ENCODE assay signal across 8 mouse cellular contexts in the genomic region with DNA sequence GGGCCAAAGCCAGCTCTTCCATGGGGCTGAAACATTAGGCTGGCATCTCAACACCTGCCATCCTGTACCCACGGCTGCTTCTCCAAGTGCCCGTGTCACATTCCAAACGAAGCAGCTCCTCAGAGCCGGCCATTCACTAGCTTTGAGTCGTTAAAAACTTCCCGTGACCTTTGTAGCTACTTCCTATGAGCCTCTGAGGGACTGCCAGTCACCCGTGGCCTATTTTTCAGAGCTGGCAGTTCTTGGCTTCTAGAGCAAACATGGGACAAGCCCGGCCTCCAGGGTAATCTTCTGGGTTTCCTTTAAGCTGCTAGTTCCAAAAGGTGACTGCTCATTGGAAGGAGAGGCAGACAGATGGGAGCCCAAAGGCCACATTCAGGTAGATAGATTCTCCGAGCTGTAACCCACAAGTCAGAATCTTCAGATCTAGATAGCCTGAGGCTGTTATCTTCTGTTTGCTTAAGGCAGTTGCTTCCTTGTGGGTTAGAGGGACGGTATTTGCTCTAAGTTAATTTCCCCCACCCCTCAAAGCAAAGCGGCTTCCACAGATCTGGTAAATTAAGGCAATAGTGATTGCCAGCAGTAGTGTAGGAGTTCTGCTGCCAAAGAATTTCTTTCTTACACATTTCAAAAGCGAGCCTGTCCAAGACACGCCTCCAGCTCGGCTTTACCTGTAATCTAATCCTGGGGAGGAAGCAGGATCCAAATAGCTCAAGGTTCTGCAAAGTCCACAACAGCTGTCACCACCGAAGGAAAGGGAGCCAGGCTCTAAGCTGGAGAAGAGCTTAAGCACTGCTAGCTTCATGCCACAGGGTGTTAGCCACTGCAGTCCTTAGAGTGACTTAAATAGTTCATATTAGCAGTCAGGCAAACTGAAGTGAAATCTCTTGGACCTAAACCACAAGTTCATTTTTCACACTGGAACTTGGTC. TPM values are rescaled to one million over a fixed set of nuclear protein-coding genes. Genes with fewer than 3 reads are reported as not detected.
DNase-seq lines count a peak whose midpoint lies in the region; ATAC-seq lines count a peak whose summit lies in the region.

No protein-coding gene starts in this region.

- no peaks in the 10 kb centered on the region for H3K9me3 ChIP-seq in heart, embryonic 11.5 days (replicated peaks; ENCODE audit: control insufficient read depth, low read length)
- peaks cover 2% of the 10 kb centered on the region; the same call in 1 of the 2 replicates for H3K9me3 ChIP-seq in kidney, embryonic 16.5 days (ENCODE audit: low read length)
- no peaks in the 10 kb centered on the region for H3K9me3 ChIP-seq in hindbrain, embryonic 11.5 days (ENCODE audit: control insufficient read depth, low read length)

- H3K4me1 ChIP-seq in heart, embryonic 11.5 days (ENCODE audit: control insufficient read depth, insufficient read depth, low read length), result peaks cover 9% of the 10 kb centered on the region; the same call in 1 of the 2 replicates
- H3K4me1 ChIP-seq in kidney, embryonic 16.5 days (ENCODE audit: insufficient read depth, low read length), result peaks cover 12% of the 10 kb centered on the region
- H3K4me1 ChIP-seq in hindbrain, embryonic 11.5 days (replicated peaks; ENCODE audit: control insufficient read depth, insufficient read depth, low read length), result no peaks in the 10 kb centered on the region

- H3K27ac ChIP-seq in heart, embryonic 11.5 days (ENCODE audit: low read depth, low read length), result no peak overlapping the region
- peak overlapping the region; percentile 57 for H3K27ac ChIP-seq in kidney, embryonic 16.5 days (ENCODE audit: low read length)
- no peak overlapping the region for H3K27ac ChIP-seq in hindbrain, embryonic 11.5 days (ENCODE audit: low read depth, low read length)

- no peaks in the 10 kb centered on the region for H3K36me3 ChIP-seq in heart, embryonic 11.5 days (ENCODE audit: control insufficient read depth, insufficient read depth, low read length)
- H3K36me3 ChIP-seq in kidney, embryonic 16.5 days (ENCODE audit: insufficient read depth, low read length), result no peaks in the 10 kb centered on the region
- H3K36me3 ChIP-seq in hindbrain, embryonic 11.5 days (ENCODE audit: control insufficient read depth, insufficient read depth, low read length), result no peaks in the 10 kb centered on the region

- peak; percentile 52 to 74 for DNase-seq in heart, adult 18-20 months
- peak; percentile 77 for DNase-seq in gastrocnemius, adult 18-20 months (ENCODE audit: low spot score)
- DNase-seq in hindbrain, embryonic 11.5 days (ENCODE audit: low spot score), result no peak
- DNase-seq in testis, postnatal 14 days (ENCODE audit: low spot score), result no peak

- H3K4me3 ChIP-seq in heart, embryonic 11.5 days (ENCODE audit: low read depth, low read length), result no peak overlapping the region
- H3K4me3 ChIP-seq in kidney, embryonic 16.5 days (ENCODE audit: low read length), result no peak overlapping the region
- H3K4me3 ChIP-seq in hindbrain, embryonic 11.5 days (ENCODE audit: low read depth, low read length), result no peak overlapping the region

- no peak overlapping the region for H3K9ac ChIP-seq in heart, embryonic 11.5 days (ENCODE audit: low read depth, low read length)
- H3K9ac ChIP-seq in kidney, embryonic 16.5 days (replicated peaks; ENCODE audit: low read length), result no peak overlapping the region
- H3K9ac ChIP-seq in hindbrain, embryonic 11.5 days (ENCODE audit: low read depth, low read length), result no peak overlapping the region

- no peak overlapping the region for H3K4me2 ChIP-seq in heart, embryonic 11.5 days
- H3K4me2 ChIP-seq in kidney, embryonic 16.5 days (replicated peaks; ENCODE audit: low read depth, low read length), result no peak overlapping the region
- no peak overlapping the region for H3K4me2 ChIP-seq in hindbrain, embryonic 11.5 days (replicated peaks; ENCODE audit: low read depth, low read length)

- 32% methylated on average over 15 of the region's 15 CpGs for WGBS in heart, embryonic 11.5 days (ENCODE audit: insufficient replicate concordance)
- WGBS in kidney, embryonic 16.5 days, result 14% methylated on average over 15 of the region's 15 CpGs
- WGBS in hindbrain, embryonic 11.5 days, result 55% methylated on average over 15 of the region's 15 CpGs

- no peaks in the 10 kb centered on the region for H3K27me3 ChIP-seq in heart, embryonic 11.5 days (ENCODE audit: control insufficient read depth, insufficient read depth, low read length)
- H3K27me3 ChIP-seq in kidney, embryonic 16.5 days (ENCODE audit: insufficient read depth, low read length), result no peaks in the 10 kb centered on the region
- no peaks in the 10 kb centered on the region for H3K27me3 ChIP-seq in hindbrain, embryonic 11.5 days (ENCODE audit: control insufficient read depth, insufficient read depth, low read length)

- ATAC-seq in heart, embryonic 11.5 days (replicated peaks; ENCODE audit: insufficient number of reproducible peaks, low FRiP score, low TSS enrichment), result no peak
- ATAC-seq in kidney, embryonic 16.5 days (ENCODE audit: low FRiP score, low TSS enrichment), result peak; percentile 67
- ATAC-seq in megakaryocyte-erythroid progenitor cell, adult 5-6 weeks (replicated peaks; ENCODE audit: low FRiP score, low TSS enrichment, poor library complexity, severe bottlenecking), result peak; percentile 46
- ATAC-seq in activated CD4-positive, CD25-positive, alpha-beta regulatory T cell, adult 4 months, result no peak
- no peak for ATAC-seq in hindbrain, embryonic 11.5 days (ENCODE audit: low FRiP score)

RNA-seq across cellular contexts. Expression of a gene that starts 8.4 kb away (rescaled TPM):
- total RNA-seq in heart, adult 18-20 months (2021), result 10 to 100 TPM; 48.4 to 49.8 TPM
- polyA plus RNA-seq in heart, embryonic 11.5 days (2014; fragmentation: Nextera tagmentation; extraction: Ambion mirVana), result 14.3 TPM in 2 replicates
- total RNA-seq in gastrocnemius, adult 18-20 months (2021), result 10 to 100 TPM; 29.7 to 34.1 TPM
- polyA plus RNA-seq in kidney, embryonic 16.5 days (2015; fragmentation: Nextera tagmentation; extraction: Ambion mirVana), result 8.4 and 11.7 TPM in 2 replicates
- total RNA-seq in megakaryocyte-erythroid progenitor cell, adult 5-6 weeks (2014; fragmentation: Nextera tagmentation), result 161 and 194 TPM in 2 replicates
- total RNA-seq in megakaryocyte-erythroid progenitor cell, adult 5-6 weeks (2017), result 128 and 155 TPM in 2 replicates
- polyA plus RNA-seq in activated CD4-positive, CD25-positive, alpha-beta regulatory T cell, adult 4 months (2017; shearing (Covaris generic)), result 10 to 100 TPM in 1 of 2 experiments, 1 to 10 TPM in 1; 8.3 to 12.4 TPM
- polyA plus RNA-seq in hindbrain, embryonic 11.5 days (2014; fragmentation: Nextera tagmentation; extraction: Ambion mirVana), result 10.3 and 12.6 TPM in 2 replicates

Comparison
In these comparisons a context has a peak if more than half of its experiments do, and no peak if none do; other contexts are left out.
1. DNase-seq: peak in heart, adult 18-20 months (2 of 2) and gastrocnemius, adult 18-20 months (single experiment); none in hindbrain, embryonic 11.5 days (single experiment) and testis, postnatal 14 days (single experiment).
2. ATAC-seq: peak in kidney, embryonic 16.5 days (single experiment) and megakaryocyte-erythroid progenitor cell, adult 5-6 weeks (single experiment); none in heart, embryonic 11.5 days (single experiment), activated CD4-positive, CD25-positive, alpha-beta regulatory T cell, adult 4 months (single experiment) and hindbrain, embryonic 11.5 days (single experiment).